Mouse (Mus musculus): Measurements from ENCODE around the gene Cdh23.
A peak's percentile ranks its signal among the peaks of the same experiment; 100 is the strongest.

Cdh23 gene

DNA sequence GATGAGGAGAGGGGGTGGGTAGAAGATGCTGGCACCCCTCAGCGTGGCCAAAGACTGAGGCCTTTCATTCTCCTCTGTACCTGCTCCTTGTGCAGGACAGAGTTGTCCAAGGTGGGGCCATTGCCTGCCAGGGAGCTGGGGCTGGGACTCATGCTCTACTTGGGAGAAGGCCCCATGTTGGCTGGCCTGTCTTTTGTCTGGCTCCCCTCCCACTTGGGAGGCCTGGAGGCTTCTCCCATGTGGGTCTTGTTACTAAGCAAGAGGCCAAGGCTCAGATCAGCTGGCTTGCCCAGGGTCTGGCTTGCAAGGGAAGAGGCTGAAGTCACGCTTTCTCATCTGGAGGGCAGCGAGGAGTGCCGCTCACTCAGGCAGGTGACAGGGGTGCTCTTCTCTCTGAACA, 338.8 kb downstream of the Cdh23 start:
- DNase-seq = no peak

DNA sequence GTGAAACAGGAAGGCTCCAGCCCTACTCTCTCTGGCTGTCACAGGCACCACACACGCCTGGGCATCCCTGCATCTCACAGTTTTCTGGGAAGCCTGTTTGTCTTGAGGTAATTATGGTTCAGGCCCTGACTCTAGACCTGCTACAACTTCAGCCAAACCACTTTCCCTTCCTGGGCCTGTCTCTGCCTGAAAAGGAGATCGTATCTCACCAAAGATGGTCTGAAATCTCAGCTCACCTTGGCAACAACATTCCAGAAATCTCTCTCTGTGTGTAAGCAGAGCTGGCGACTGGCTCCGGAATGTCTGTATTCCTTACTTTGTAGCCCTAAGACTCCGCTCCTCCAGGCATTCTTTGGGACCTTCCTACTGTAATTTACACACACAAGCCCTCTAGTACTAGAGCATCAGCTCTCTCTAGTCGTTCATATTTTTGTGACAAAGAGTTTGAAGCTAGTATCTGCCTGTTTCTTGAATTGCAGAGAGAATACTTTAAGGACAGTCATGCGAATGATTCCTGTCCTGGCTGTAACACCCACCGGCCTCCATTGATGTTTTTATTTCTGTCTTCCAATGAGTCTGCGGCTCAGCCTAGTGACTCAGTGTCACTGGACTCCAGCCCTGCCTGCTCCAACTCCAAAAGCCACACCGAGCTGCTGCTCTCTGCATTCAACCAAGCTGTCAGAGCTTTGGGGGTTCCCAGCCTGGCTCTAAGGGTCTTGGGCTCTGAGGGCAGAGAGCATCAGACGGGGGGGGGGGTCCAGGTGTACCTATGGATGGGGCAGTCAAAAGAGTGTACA, 341.2 kb downstream of the Cdh23 start:
- no peak for DNase-seq

DNA sequence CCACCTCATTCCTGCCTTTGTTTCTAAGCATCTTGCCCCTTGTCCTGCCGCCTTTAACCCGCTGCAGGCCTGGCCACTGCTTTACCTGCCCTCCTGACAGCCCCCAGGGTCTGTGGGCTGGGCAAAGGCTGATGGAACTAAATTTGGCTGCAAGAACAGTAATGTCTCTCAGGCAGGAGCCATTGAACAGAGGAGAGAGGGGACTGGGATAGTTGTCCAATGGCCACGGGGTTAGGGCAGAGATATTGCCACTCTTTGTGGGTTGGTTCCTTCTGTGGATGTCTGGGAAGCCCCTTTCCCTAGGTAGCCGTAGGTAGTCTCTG, 342.3 kb downstream of the Cdh23 start:
- no peak for DNase-seq

DNA sequence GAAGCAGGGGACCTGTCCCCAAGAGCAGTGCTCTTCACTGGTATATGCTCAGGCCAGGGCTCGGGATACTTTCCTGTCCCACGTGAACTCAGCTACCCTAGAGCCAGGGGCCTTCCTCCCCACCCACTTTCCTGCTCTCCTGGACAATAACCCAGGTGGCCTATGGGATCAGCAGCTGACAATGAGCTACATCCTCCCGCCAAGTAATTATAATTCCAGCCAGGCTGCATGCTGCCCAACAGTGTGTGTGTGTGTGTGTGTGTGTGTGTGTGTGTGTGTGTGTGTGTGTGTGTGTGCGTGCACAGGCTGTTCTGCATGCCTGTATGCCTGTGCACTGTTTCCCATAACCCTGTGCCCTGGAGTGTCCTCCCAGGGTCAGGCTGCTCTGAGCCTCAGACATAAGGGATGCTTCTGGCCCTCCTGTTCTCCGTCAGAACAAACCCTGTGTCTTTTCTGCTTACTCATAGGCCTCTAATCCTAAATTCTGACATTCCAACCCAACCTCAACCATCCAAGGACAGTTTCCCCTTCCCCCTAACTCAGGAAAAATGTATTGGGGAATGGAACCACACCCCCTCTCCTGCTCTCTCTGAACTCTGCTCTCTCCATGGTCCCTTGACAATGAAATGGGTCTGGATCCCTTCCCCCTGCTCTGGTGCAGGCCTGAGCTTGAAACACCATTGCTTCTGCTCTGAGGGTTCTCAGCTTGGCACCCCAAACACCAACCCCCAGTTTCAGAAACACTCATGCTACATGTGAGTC, 342.9 kb downstream of the Cdh23 start:
- no peak for DNase-seq

DNA sequence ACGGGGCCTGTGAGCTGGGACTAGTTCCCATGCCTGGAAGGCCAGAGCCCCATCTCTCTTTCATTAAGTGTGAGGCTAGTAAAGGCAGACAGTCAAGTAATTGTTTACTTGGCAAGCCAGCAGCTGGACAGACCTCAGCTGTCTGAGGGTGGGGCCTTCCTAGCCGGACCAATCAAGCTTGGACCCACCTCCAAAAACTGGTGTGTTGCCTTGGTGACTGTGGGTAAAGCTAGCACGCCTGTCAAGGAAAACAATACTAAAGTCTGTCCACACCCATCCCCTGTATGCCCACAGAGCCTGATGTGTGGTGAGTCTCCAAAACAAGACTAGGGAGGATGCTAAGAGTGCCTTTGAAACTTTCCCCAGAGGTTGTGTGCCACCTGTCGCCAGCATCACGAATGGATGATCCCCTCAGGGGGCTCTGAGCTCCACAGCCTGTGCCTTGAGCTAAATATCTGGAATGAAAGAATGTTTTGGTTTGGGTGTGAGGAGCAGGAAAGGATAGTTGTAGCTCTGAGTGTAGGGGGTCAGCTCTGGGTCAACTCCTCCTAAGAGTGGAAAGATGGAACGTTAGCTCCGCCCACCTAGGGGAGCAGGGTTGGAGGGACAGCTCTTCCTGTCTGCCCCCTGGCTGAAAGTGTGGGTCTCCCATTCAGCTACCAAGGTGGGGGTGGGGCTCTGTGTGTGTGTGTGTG, 344.4 kb downstream of the Cdh23 start:
- no peak for DNase-seq

DNA sequence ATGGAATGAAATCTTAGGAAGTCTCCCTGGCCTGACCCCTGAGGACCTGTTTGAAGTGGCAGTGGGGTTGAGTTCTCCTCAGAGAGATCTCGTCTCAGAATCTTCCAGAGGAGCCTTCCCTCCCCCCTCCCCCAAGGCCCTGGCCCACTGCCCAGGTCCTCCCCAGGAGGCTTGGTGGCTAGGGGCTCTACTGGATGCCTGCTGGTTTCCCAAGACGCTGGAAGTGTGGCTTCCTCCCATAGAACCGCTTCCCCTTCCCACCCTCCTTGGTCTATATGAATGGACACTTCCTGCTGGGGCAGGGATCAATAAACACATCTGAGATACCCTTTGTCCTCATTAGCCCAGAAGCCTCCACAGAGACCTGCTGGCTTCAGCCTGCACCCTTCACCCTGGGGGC, 345.0 kb downstream of the Cdh23 start:
- no peak for DNase-seq

DNA sequence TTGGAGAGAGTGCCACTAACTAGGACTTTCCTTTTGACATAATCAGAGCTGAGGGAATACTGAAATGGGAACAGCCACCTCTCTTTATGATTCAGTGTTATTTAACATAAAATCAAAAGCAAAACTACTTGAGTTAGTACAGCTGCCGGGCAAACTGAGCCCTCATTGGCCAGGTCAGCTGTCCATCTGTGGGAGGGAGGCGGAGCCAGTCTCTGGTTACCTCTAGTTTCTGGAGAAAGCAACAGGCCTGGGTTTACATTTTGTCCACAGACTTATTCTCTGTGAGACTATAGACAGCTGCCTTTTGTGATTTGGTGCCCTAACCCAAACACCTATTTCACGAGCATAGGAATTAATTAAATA, 345.5 kb downstream of the Cdh23 start:
- DNase-seq = no peak

DNA sequence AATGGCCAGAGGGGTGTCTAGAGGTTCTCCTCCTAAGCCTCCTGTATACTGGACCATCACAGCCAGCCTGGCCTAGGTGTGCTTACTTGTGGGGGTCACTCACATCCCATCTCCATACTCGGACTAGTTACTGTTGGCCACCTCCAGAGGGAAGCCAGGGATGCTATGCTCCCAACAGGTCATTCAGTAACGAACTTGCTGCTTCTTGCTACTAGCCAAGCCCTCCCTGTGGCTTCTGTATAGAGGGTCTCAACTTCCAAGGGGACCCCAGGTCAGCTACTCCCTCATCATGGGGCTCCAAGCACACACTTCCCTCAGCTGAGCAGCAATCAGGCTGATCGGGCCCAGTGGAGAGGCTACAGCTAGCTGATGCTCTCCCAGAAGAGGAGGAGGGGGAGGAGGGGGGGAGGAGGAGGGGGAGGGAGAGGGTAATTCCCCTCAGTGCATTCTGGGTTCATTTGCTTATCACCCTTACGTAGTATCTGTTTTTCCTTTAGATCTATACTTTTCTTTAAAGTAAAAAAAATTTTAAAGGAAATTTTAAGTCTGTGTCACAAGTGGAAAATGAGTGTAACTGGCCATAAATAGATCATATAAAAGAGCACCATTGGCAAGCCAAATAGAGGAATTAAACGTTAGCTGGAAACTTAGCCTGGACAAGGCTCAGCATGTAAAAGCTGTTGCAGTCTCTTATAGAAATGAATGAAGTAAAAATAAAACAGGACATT, 346.0 kb downstream of the Cdh23 start:
- no peak for DNase-seq

DNA sequence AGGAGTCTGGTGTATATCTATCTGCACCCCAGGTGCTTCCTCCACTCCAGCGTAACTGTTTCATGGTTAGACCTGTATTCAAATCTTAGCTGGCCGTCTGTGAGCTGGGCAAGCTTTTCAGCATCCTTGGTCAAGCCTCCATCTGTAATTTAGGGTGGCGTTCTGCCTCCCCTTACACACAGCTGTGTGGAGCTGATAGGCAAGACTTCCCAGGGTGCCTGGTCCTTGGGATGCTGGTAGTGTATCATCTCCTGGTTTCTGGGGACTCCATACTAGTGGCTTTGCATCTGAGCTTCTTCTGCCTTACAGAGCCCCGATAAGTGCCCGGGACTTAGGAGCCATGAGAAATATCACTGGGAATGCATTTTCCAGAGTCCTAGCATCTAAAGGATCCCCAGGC, 346.6 kb downstream of the Cdh23 start:
- DNase-seq = no peak

DNA sequence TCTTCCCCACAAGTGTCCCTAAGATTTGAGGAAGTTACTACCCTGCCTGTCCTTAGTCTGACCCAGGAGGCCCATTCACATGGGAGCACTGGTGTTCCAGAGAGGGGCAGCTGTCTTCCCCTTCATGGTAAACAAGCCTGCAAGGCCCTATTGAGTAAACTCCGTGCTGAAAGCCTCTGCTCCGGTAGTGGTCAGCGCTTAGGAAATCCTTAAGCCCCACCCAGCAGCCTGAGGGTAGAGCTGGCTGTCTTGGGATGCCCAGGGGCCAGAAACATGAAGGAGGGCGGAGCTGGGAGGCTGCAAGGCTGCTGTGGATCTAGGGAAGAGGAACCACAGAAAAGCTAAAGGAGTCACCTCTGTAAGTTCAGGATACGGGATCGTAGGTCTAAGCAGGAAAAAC, 347.2 kb downstream of the Cdh23 start:
- no peak for DNase-seq

DNA sequence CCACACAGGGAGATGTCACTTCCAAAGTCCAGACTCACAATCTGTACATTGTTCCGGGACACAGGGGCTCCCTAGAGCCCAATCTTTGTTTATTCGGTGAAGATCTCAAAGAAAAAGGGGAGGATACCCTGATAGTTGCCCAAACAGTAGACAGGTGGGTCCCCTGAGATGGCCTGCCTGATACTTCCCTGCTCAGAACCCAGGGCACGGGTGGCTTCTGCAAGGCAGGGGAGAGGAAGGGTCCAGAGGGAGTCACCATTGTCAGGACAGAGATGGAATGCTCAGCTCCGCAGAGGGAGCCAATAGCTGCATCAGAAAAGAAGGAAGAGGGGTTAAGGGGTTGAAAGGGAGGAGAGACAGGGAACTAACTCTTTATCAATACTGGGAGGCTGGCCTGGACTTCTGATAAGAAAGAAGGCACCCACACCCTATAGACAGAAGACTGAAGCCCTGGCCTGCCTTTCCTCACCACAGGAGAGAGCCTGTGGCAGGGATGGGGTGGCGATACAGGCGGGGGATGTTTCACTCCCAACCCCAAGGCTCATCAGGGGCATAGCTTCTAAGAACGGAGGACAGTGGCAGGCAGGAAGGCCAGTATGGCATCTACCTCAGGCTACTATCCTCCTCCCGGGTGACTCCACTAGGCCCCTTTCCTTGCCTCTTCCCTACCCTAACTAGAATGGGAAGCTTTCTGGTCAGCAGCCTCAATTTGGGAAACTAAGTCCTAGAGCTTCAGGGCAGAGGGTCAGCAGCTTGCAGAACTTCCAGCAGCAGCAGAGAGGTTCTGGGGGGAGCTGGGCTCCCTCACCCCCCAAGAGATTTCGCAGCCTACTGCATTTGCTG, 348.3 kb downstream of the Cdh23 start:
- no peak for DNase-seq

DNA sequence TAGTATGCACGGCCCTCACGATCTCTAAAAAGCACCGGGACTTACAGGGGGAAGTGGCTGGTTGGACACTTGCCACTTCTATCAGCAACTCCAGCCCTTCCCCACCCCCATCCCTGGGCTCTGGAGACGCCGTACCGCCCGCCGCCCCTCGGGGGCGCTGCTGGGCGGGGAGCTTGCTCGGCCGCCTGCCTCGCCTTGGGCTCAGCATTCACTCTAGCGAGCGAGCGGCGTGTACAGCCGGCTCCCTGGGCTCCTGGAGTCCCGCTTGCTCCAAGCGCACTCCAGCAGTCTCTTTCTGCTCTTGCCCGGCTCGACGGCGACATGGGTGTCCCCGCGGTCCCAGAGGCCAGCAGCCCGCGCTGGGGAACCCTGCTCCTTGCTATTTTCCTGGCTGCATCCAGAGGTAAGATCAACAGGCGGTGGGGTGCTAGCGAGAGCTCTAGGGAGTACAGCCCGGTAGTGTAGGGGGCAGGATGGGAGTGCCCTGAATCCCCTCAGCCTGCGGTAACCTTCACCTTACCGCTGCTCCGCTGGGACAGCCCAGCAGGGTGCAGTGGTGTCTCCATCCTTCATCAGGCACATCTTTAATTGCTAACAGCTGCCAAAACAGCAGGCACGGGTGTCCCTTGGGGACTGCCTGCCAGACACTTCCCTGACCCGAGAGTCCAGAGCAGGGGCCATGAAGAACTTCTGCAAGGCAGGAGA, 349.4 kb downstream of the Cdh23 start, which contains the start of gene Vsir:
Gene Vsir, plus strand, starts transcription at position 151 of the 705 bp plus-strand sequence.
- DNase-seq = peak; percentile 16

DNA sequence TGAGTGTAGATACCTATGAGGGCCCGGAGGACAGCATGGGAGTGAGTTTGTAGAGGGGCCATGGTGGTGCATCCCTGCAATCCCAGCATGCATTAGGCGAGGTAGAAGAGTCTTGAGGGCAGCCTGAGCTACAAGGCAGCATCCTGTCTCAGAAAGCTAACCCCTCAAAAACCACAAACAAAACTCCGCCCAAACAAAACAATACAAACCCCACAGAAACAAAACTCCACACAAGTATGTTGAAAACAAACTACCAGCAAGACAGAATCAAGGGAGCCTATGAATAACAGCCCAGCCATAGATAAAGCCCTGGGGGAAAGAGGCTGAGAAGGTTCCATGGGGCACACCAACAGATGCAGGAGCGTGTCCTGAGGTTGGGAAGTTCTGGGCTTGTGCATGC, 350.2 kb downstream of the Cdh23 start:
- DNase-seq = no peak

DNA sequence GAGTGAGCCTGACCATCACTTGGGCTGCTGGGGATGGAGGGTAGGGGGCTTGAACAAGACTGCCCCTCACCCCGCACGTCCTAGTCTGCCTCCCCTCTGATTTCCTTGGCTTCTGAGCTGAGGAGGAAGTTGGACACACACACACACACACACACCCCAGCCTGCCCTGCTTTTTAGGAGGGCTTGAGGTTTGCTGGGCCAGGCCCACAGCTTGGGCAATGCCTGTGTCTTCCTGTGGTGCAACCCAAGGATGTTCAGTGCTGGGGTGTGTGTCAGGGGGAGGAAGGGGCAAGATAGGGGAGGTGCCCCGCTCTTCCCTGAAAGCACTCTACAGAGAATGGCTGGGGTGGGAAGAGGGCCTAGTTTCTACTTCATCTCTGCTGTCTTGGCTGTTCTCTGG, 352.2 kb downstream of the Cdh23 start:
- no peak for DNase-seq

DNA sequence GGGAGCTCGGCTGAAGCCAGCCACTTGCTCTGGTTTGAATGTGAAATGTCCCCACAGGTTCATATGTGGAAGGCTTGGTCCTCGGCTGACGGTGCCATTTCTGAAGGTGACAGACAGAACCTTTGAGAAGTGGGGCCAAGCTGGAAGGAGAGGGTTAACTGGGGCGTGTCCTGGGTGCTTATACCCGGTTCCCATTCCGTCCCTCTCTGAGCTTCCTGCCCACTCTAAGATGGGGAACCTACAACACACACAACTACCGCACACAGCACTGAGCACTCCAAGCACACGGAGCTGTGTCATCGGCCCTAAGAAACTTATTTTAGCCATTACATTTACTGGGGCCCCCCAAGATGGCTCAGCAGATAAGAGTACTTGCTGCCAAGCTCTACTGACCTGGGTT, 354.8 kb downstream of the Cdh23 start:
- no peak for DNase-seq

DNA sequence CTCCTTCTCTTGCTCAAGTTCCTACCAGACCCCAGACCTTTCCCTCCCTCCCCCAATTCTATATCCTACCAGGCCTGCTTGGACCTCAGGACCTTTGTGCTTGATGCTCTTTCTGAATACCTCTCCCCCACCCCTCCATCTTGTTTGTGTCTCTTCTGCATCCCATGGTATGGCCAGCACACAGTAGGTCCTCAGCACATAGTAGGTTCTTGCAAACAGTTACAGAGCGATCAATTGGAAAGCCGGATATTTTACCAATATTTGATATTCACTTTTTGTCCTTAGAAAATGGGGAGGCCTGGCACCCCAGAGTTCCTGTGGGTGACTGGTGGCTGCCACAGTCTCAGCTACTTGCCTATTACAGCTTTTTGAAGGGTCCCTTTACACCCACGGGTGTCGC, 361.3 kb downstream of the Cdh23 start:
- DNase-seq = no peak

DNA sequence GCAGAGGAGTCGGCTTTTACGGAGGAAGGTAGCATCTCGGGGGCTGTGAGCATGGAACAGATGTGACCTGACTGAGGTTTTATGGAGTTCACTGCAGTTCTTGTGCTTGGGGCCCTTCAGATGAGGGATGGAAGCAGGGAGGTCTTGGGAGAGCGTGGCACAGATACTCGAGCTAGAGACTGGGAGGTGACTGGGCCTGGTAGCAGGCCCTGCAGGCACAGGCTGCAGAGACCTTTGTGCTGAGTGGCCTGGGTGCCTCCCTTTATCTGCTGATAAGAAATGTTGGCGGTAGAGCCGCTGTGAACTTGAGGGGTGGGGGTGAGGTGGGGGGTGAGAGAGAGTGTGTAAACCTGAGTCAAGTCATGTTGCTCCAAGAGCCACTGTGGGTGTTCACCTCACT, 361.7 kb downstream of the Cdh23 start:
- DNase-seq = no peak

DNA sequence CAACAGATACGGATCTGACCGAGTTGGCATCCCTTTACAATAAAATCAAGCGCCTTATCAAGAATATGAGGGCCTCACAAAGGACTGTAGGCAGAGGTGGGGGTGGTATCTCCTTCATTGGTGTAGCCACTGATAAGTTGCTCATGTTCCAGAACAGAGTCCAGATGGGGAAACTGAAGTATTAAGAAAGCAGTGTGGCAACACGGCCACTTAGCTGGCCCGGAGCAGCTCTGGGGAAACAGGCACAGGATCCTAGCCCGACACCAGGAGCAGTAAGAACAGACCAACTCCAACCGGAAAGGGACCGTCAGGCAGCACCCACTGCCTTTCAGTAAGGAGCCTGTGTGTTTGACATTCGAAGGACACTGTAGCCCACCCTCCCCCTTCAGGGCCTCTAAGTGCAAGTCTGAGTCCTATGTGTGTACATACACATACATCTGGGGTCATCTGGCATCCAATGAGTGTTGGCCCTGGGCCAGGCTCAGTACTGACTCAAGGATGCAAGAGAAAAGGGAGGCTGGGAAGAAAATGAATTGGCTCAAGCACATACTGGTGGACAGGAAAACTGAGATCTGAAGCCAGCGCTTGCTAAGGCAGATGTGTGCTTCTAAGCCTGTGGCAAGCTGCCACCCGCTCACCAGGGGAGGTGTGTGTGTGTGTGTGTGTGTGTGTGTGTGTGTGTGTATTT, 367.2 kb downstream of the Cdh23 start:
- no peak for DNase-seq

DNA sequence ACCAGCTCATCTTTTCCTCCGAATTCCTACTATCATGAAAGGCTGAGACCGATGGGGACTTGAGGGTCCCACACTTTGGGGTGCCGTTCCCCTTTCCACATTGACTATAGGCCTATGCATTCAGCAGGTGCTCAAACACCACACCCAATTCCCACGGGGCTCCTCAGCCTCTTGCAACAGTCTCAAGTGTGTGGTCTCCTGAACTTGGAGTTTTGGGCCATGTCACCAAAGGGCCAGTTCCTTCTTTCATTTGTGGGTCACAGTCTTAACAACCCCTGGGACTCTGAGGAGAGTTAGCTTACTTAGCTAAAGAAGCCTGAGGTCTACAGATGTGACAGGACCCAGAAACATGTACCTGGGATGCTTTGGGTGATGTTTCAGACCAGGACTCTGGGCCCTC, 380.1 kb downstream of the Cdh23 start:
- no peak for DNase-seq

DNA sequence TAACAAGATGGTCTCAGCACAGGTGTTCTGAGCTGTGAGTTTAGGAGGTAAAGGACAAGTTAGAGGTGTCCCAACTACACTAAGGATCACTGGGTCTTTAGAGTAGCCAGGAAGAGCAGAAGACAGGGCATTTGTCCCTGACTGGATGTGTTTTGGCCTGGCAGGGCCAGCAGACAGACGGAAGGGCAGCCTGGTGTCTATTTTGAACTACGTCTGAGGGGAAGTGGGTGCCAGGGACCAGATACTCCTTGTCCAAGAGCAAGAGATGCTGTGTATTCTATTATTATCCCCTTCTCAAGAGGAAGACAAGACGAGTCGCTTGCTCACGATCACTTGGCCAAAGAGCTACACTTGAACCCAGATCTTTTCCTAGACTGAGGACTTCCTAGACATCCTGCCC, 382.7 kb downstream of the Cdh23 start:
- no peak for DNase-seq

DNA sequence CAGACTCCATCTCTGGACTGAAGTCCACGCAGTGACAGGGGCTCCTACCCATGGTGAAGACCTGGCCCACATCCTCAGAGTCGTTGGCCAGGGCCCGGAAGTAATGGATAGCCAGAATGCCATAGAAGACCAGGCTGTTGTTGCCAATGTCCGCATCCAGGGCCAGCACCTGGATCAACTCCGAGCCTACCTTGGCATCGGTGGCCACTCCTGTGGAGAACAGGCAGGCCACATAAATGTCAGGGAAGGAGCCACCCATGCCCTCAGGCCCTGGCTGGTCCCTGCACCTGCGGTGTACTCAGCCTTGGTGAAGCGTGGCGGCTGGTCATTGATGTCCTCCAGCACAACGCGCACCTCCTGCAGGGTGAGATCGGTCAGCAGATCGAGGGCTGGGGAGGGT, 385.7 kb downstream of the Cdh23 start:
- DNase-seq = peak; percentile 57
